Mouse (Mus musculus): ENCODE measurements around the gene Slc17a7. TPM values are rescaled to one million over a fixed set of nuclear protein-coding genes. Genes with fewer than 3 reads are reported as not detected.

Gene Slc17a7
- polyA plus RNA-seq, 1 experiment from 2014 or later, result 1.2 TPM

- DNase-seq (ENCODE audit: extremely low spot score, low spot score), result no peak
- Histone ChIP-seq H3K9me3 (peaks cover 11% of the 10 kb centered on the region; the same call in 1 of the 2 replicates), H3K27me3 (ENCODE audit: poor library complexity, severe bottlenecking) (peaks cover 98% of the 10 kb centered on the region), H3K4me1 (peaks cover 34% of the 10 kb centered on the region), H3K27ac (no peak overlapping the region), H3K4me3 (peak overlapping the region; percentile 40), H3K36me3 (replicated peaks) (no peaks in the 10 kb centered on the region)
- under 1% methylated on average over 23 of the region's 23 CpGs for WGBS
Observed at GRCm38 (mm10) chr7:45175929-45176328, 12.2 kb downstream of the Slc17a7 start.

- no peak for DNase-seq (ENCODE audit: extremely low spot score, low spot score)
- Histone ChIP-seq H3K9me3 (peaks cover 11% of the 10 kb centered on the region; the same call in 1 of the 2 replicates), H3K4me1 (peaks cover 38% of the 10 kb centered on the region), H3K36me3 (replicated peaks) (no peaks in the 10 kb centered on the region), H3K4me3 (peak overlapping the region; percentile 40), H3K27ac (no peak overlapping the region), H3K27me3 (ENCODE audit: poor library complexity, severe bottlenecking) (peaks cover 98% of the 10 kb centered on the region)
- WGBS, result 2% methylated on average over 31 of the region's 31 CpGs
Observed at GRCm38 (mm10) chr7:45176356-45176755, 12.6 kb downstream of the Slc17a7 start.

- Histone ChIP-seq H3K4me1 (peaks cover 56% of the 10 kb centered on the region), H3K27ac (no peak overlapping the region), H3K9me3 (no peaks in the 10 kb centered on the region), H3K4me3 (no peak overlapping the region), H3K27me3 (ENCODE audit: poor library complexity, severe bottlenecking) (peaks cover 99% of the 10 kb centered on the region), H3K36me3 (replicated peaks) (no peaks in the 10 kb centered on the region)
- WGBS, result 21% methylated on average over 7 of the region's 7 CpGs
- no peak for DNase-seq (ENCODE audit: extremely low spot score, low spot score)
Observed at GRCm38 (mm10) chr7:45178550-45178949, 14.8 kb downstream of the Slc17a7 start.

- 30% methylated on average over 7 of the region's 7 CpGs for WGBS
- H3K27ac ChIP-seq, result no peak within 1 kb of the TSS
- H3K27me3 ChIP-seq (ENCODE audit: poor library complexity, severe bottlenecking), result peaks cover 100% of the 10 kb centered on the region
- DNase-seq (ENCODE audit: extremely low spot score, low spot score), result no peak
- H3K36me3 ChIP-seq (replicated peaks), result no peaks in the 10 kb centered on the region
- peaks cover 54% of the 10 kb centered on the region for H3K4me1 ChIP-seq
- H3K9me3 ChIP-seq, result no peaks in the 10 kb centered on the region
- H3K4me3 ChIP-seq, result no peak within 1 kb of the TSS
Observed at GRCm38 (mm10) chr7:45179469-45179868, 15.7 kb downstream of the Slc17a7 start, which contains the start of gene Gfy. Gfy (minus strand) TSS chr7:45179569.

- Histone ChIP-seq H3K4me3 (peak within 1 kb of the TSS; percentile 45), H3K27ac (no peak within 1 kb of the TSS), H3K4me1 (peaks cover 46% of the 10 kb centered on the region), H3K9me3 (no peaks in the 10 kb centered on the region), H3K36me3 (replicated peaks) (no peaks in the 10 kb centered on the region), H3K27me3 (ENCODE audit: poor library complexity, severe bottlenecking) (peaks cover 100% of the 10 kb centered on the region)
- 19% methylated on average over 20 of the region's 20 CpGs for WGBS
- DNase-seq (ENCODE audit: extremely low spot score, low spot score), result no peak
Observed at GRCm38 (mm10) chr7:45180896-45181477, 17.2 kb downstream of the Slc17a7 start, which contains the start of gene Pth2. Pth2 (plus strand) TSS chr7:45180995.

- Histone ChIP-seq H3K27me3 (ENCODE audit: poor library complexity, severe bottlenecking) (peaks cover 100% of the 10 kb centered on the region), H3K9me3 (no peaks in the 10 kb centered on the region), H3K4me3 (peak overlapping the region; percentile 45), H3K4me1 (peaks cover 46% of the 10 kb centered on the region), H3K36me3 (replicated peaks) (no peaks in the 10 kb centered on the region), H3K27ac (no peak overlapping the region)
- WGBS, result 3% methylated on average over 35 of the region's 35 CpGs
- DNase-seq (ENCODE audit: extremely low spot score, low spot score), result no peak
Observed at GRCm38 (mm10) chr7:45181540-45181939, 17.8 kb downstream of the Slc17a7 start.

- H3K27me3 ChIP-seq (ENCODE audit: poor library complexity, severe bottlenecking), result peaks cover 100% of the 10 kb centered on the region
- 0% methylated on average over 34 of the region's 34 CpGs for WGBS
- H3K27ac ChIP-seq, result no peak overlapping the region
- no peaks in the 10 kb centered on the region for H3K9me3 ChIP-seq
- no peaks in the 10 kb centered on the region for H3K36me3 ChIP-seq (replicated peaks)
- peaks cover 42% of the 10 kb centered on the region for H3K4me1 ChIP-seq
- peak; percentile 84 for DNase-seq (ENCODE audit: extremely low spot score, low spot score)
- H3K4me3 ChIP-seq, result peak overlapping the region; percentile 45
Observed at GRCm38 (mm10) chr7:45182199-45182601, 18.5 kb downstream of the Slc17a7 start.

- H3K36me3 ChIP-seq (replicated peaks), result no peaks in the 10 kb centered on the region
- WGBS, result 17% methylated on average over 11 of the region's 11 CpGs
Observed at GRCm38 (mm10) chr7:45182606-45183005, 18.9 kb downstream of the Slc17a7 start.

GRCm38 (mm10) chr7:45183672-45184071 is 19.9 kb downstream of the Slc17a7 start:
- Histone ChIP-seq H3K27me3 (ENCODE audit: poor library complexity, severe bottlenecking) (peaks cover 100% of the 10 kb centered on the region), H3K4me3 (no peak overlapping the region), H3K27ac (no peak overlapping the region), H3K4me1 (peaks cover 42% of the 10 kb centered on the region), H3K36me3 (replicated peaks) (no peaks in the 10 kb centered on the region), H3K9me3 (no peaks in the 10 kb centered on the region)
- DNase-seq (ENCODE audit: extremely low spot score, low spot score), result no peak
- WGBS, result 67% methylated on average over 7 of the region's 7 CpGs

More at GRCm38 (mm10) chr7:45182606-45183005, 18.9 kb downstream of the Slc17a7 start:
- Histone ChIP-seq H3K4me1 (peaks cover 42% of the 10 kb centered on the region), H3K27me3 (ENCODE audit: poor library complexity, severe bottlenecking) (peaks cover 100% of the 10 kb centered on the region), H3K4me3 (peak overlapping the region; percentile 45), H3K9me3 (no peaks in the 10 kb centered on the region), H3K27ac (no peak overlapping the region)
- no peak for DNase-seq (ENCODE audit: extremely low spot score, low spot score)

- Histone ChIP-seq H3K27ac (no peak overlapping the region), H3K4me3 (no peak overlapping the region), H3K4me1 (peaks cover 36% of the 10 kb centered on the region), H3K36me3 (replicated peaks) (no peaks in the 10 kb centered on the region), H3K27me3 (ENCODE audit: poor library complexity, severe bottlenecking) (peaks cover 100% of the 10 kb centered on the region), H3K9me3 (no peaks in the 10 kb centered on the region)
- 67% methylated on average over 7 of the region's 7 CpGs for WGBS
- no peak for DNase-seq (ENCODE audit: extremely low spot score, low spot score)
Observed at GRCm38 (mm10) chr7:45185921-45186320, 22.2 kb downstream of the Slc17a7 start.

- no peak for DNase-seq (ENCODE audit: extremely low spot score, low spot score)
- no peaks in the 10 kb centered on the region for H3K36me3 ChIP-seq (replicated peaks)
- no peak overlapping the region for H3K27ac ChIP-seq
- H3K9me3 ChIP-seq, result no peaks in the 10 kb centered on the region
- H3K27me3 ChIP-seq (ENCODE audit: poor library complexity, severe bottlenecking), result peaks cover 89% of the 10 kb centered on the region
- no peak overlapping the region for H3K4me3 ChIP-seq
- peaks cover 42% of the 10 kb centered on the region for H3K4me1 ChIP-seq
- WGBS, result 64% methylated on average over 16 of the region's 16 CpGs
Observed at GRCm38 (mm10) chr7:45189600-45189999, 25.9 kb downstream of the Slc17a7 start.

GRCm38 (mm10) chr7:45190186-45190585 is 26.4 kb downstream of the Slc17a7 start:
- peaks cover 44% of the 10 kb centered on the region for H3K4me1 ChIP-seq
- no peaks in the 10 kb centered on the region for H3K9me3 ChIP-seq
- 92% methylated on average over 6 of the region's 6 CpGs for WGBS
- no peak overlapping the region for H3K4me3 ChIP-seq
- no peaks in the 10 kb centered on the region for H3K36me3 ChIP-seq (replicated peaks)
- DNase-seq (ENCODE audit: extremely low spot score, low spot score), result no peak
- no peak overlapping the region for H3K27ac ChIP-seq
- H3K27me3 ChIP-seq (ENCODE audit: poor library complexity, severe bottlenecking), result peaks cover 83% of the 10 kb centered on the region

- H3K4me1 ChIP-seq, result peaks cover 43% of the 10 kb centered on the region
- H3K27ac ChIP-seq, result no peak overlapping the region
- no peak for DNase-seq (ENCODE audit: extremely low spot score, low spot score)
- WGBS, result 84% methylated on average over 2 of the region's 2 CpGs
- H3K9me3 ChIP-seq, result no peaks in the 10 kb centered on the region
- H3K27me3 ChIP-seq (ENCODE audit: poor library complexity, severe bottlenecking), result peaks cover 78% of the 10 kb centered on the region
- H3K36me3 ChIP-seq (replicated peaks), result no peaks in the 10 kb centered on the region
- H3K4me3 ChIP-seq, result no peak overlapping the region
Observed at GRCm38 (mm10) chr7:45191161-45191560, 27.4 kb downstream of the Slc17a7 start.
